Mouse (Mus musculus): ENCODE results near the gene Aurkaip1. TPM values are rescaled to one million over a fixed set of nuclear protein-coding genes. Genes with fewer than 3 reads are reported as not detected.

The Aurkaip1 gene
- total RNA-seq, 2 experiments from 2014 or later = 140 to 170 TPM

DNA sequence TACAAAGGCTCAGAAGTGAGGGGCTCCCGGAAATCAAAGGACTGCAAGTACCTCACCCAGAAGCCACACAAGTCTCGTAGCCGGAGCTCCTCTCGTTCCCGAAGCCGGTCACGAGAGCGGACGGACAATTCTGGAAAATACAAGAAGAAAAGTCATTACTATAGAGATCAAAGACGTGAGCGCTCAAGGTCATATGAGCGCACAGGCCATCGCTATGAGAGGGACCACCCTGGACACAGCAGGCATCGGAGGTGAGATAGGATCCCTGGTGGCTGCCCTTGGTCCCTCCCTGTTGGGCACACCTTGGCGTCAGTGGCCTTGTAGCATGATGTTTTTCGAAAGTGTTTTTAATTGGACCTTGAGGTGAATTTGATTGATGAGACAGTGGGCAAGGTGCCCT lies 7.6 kb upstream of the Aurkaip1 start:
- DNase-seq = peak; percentile 32 to 41

DNA sequence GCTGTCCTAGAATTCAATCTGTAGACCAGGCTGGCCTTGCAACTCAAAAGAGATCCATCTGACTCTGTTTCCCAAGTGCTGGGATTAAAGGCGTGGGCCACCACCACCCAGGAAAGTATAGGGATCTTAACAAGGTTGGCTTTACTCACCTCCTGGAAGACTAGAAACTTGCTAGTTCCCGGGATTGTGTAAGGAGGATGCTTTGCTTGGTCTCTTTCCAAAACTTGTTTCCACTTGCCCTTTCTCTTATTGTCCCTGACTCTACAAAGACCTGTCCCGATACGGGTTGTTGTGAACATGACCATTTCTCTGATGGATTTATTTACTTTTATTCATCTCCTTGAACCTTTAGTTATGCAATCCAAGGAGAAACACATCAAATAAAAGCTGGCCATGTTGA lies 1.2 kb upstream of the Aurkaip1 start:
- no peak for DNase-seq

GRCm38 (mm10) chr4:155830596-155830995 lies 476 bp upstream of the Aurkaip1 start:
- DNase-seq = no peak

GRCm38 (mm10) chr4:155831831-155832230 lies 759 bp downstream of the Aurkaip1 start:
- DNase-seq = peak; percentile 51 to 55

DNA sequence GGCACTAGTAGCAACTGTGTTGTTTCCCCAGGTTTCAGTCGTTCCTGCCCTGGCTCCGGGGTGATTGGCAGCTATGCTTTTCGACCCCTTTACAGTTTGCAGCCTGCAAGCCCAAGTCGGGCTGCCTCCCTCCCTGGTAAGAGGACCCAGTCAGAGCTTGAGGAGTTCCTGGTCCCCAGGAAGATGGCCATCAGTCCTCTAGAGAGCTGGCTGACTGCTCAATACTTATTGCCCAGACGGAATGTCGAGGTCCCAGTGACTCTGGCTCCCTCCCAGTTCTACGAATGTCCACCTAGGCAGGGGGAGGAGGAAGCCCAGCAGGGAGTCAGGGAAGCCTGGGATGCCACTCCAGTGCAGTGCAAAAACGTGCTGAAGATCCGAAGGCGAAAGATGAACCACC lies 1.2 kb downstream of the Aurkaip1 start:
- no peak for DNase-seq

GRCm38 (mm10) chr4:155833234-155833633 lies 2.2 kb downstream of the Aurkaip1 start:
- DNase-seq = no peak

DNA sequence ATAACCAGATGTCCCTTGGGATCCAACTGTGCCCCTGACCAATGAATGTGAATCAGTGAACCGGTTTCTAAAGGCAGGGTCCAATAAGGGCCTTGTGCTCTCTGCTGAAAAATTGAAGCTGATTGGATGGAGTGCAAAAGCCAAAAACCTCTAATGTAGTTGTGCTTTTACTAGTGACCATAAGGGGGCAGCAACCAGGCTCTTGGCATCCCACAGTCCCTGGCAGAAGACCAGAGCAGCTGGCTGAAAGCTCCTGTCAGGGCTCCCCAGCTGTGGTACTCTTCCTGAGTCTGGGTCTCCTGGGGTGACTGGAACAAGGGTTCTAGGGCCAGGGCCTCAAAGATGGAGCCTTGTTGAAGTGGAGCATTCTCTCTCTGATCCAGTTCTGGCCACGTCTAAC lies 2.8 kb downstream of the Aurkaip1 start:
- peak; percentile 84 to 90 for DNase-seq

GRCm38 (mm10) chr4:155837404-155838010 lies 6.4 kb downstream of the Aurkaip1 start:
- peak in 1 of 2 experiments; percentile 64 for DNase-seq

GRCm38 (mm10) chr4:155838187-155839153 lies 7.4 kb downstream of the Aurkaip1 start:
- DNase-seq = no peak

- DNase-seq = peak; percentile 85 to 91
These were observed 8.4 kb downstream of the Aurkaip1 start, which contains the start of gene Mxra8 for GRCm38 (mm10) chr4:155839483-155839910. TSS of gene Mxra8 (plus strand) at chr4:155839680.

- no peak for DNase-seq
These were observed 9.3 kb downstream of the Aurkaip1 start for GRCm38 (mm10) chr4:155840076-155841002.

DNA sequence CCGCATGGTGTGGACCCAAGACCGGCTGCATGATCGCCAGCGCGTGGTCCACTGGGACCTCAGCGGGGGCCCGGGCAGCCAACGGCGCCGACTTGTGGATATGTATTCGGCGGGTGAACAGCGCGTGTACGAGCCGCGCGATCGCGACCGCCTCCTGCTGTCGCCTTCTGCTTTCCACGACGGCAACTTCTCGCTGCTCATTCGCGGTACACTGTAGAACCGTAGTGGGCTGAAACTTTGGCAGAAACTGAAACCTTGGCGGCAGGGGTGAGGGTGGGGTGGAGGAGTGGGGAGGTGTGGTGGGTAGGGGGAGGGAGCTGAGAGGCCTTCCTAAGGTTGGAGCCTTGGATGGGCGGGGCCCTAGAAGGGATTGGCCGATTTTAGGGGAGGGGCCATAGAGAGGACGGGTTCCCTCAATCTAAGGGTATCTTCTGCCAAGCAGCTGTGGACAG lies 10.0 kb downstream of the Aurkaip1 start:
- DNase-seq = peak; percentile 75 to 83

DNA sequence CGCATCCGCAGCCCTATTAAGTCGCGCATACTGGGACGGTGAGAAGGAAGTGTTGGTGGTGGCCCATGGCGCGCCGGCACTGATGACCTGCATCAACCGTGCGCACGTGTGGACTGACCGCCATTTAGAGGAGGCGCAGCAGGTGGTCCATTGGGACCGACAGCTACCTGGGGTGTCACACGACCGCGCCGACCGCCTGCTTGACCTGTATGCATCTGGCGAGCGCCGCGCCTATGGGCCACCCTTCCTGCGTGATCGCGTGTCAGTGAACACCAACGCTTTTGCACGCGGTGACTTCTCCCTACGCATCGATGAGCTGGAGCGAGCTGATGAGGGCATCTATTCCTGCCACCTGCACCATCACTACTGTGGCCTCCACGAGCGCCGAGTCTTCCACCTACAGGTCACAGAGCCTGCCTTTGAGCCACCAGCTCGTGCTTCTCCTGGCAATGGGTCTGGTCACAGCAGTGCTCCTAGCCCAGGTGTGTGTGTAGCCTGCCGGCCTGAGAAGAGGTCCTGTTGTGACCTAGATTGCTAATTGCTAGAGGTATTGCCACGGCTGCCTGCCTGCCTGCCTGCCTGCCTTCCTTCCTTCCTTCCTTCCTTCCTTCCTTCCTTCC lies 10.7 kb downstream of the Aurkaip1 start:
- DNase-seq = no peak

DNA sequence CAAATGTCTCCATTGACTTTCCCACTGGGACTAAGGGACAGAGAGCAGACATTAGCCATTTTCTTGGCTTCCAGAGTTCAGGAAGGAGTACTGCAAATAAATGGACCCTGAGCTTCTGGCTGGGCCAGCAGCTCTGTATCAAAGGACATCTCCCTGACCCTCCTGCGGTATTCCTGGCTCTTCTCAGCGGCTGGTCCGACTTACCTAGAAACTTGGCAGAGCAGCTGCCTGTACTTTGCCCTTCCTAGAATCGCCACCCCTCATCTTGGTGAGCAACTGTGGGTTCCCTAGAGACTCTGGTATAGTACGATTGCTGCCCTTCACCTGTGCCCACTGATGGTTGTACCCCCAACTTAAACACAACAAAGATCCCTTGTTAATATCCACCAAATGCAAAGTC lies 12.2 kb downstream of the Aurkaip1 start:
- no peak for DNase-seq

- peak; percentile 96 to 97 for DNase-seq
These were observed 16.0 kb downstream of the Aurkaip1 start, which contains the start of gene Dvl1 for GRCm38 (mm10) chr4:155846871-155847578. TSS of gene Dvl1 (plus strand) at chr4:155847402.

- peak; percentile 46 to 55 for DNase-seq
These were observed 16.7 kb downstream of the Aurkaip1 start for GRCm38 (mm10) chr4:155847591-155848352.

DNA sequence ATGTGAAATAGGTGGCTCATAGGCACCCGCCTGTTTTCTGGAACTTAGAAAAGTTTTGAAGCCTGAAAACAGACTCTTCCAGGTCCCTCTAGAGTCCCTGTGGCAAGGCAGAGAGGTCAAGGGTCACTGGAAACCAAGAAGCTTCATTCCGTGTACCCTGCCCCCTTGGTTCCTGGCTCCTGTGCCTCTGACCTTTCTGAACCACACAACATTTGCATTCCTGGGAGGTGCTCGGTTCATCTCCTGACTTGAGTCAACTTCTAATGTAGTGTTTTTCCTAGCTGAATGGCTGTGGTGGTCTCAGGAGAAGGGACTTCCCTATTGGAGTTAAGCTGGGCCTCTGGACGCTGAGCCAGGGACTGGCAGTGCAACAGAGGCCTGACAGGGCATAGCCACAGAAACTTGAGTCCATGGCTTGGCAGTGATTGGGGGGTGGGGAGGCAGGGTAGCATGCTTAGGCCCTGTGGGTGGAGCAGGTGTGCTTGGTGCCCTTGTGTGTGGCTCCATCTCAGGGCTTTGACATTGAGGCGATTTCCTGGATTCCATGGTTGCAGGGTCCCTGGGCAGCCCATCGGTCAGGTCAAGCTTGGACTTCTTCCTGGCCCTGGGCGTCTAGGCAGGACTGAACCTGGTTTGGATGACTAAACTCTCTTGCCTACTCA lies 17.5 kb downstream of the Aurkaip1 start:
- no peak for DNase-seq

DNA sequence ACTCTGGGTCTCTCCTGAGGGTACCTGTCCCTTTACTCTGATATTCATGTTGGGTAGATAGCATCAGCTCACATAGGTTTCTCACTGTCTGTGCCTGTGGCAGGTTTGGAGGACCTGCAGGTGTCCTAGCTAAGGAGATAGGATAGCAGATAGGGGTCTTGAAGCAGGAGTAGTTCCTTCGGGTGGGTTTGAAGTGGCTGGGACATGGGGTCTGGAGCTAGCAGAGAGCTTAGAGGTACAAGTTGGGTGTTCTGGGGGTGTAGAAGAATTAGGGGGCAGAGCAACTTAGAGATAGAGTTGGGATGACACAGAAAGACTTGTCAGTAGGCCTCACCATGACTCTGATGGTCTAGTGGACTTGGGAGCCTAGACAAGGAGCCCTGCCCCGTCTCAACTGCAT lies 18.3 kb downstream of the Aurkaip1 start:
- no peak for DNase-seq

GRCm38 (mm10) chr4:155849792-155850451 lies 18.9 kb downstream of the Aurkaip1 start:
- DNase-seq = no peak

Measured in adrenal gland, postnatal 36 days (tissue).